Mouse (Mus musculus): ENCODE results near the gene Lcn3. TPM values are rescaled to one million over a fixed set of nuclear protein-coding genes. Genes with fewer than 3 reads are reported as not detected.
"Not testable (repeated sequence)": the region's sequence is repeated elsewhere in the genome, so short reads cannot be mapped to it uniquely, and the experiment has no call there.

The Lcn3 gene
- polyA plus RNA-seq, 1 experiment from 2014 or later = not detected

GRCm38 (mm10) chr2:25785573-25786322, 20.4 kb downstream of the Lcn3 start:
- H3K27ac ChIP-seq = no peak overlapping the region
- H3K36me3 ChIP-seq (ENCODE audit: inconsistent target) = no peaks in the 10 kb centered on the region
- H3K79me2 ChIP-seq (ENCODE audit: inconsistent target) = no peaks in the 10 kb centered on the region
- 87% methylated on average over 5 of the region's 5 CpGs for WGBS (ENCODE audit: missing documents)
- no peak overlapping the region for H3K4me3 ChIP-seq (ENCODE audit: inconsistent target)

DNA sequence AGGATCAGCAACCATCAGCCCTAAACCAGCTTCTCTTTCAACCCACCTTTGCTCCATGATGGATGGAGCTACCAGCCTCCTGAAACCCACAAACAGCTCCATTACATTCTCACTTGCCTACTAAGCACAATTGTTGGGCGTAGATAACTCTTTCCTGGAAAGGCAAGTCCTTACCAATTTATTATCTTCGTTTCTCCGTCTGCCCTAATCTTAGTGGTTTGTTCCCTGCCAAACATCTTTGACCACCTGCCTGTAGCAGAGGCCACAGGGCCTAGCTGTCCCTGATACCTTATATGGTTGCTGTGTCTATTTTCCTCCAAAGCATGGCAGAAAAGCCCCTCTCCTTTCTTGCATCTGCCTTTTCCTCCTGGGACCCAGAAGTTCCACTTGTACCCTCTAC, 23.7 kb downstream of the Lcn3 start:
- WGBS (ENCODE audit: missing documents) = 78% methylated on average over 3 of the region's 3 CpGs
- Histone ChIP-seq H3K27ac (no peak overlapping the region), H3K79me2 (ENCODE audit: inconsistent target) (no peaks in the 10 kb centered on the region), H3K4me3 (ENCODE audit: inconsistent target) (no peak overlapping the region), H3K36me3 (ENCODE audit: inconsistent target) (no peaks in the 10 kb centered on the region)

- no peaks in the 10 kb centered on the region for H3K36me3 ChIP-seq (ENCODE audit: inconsistent target)
- no peaks in the 10 kb centered on the region for H3K79me2 ChIP-seq (ENCODE audit: inconsistent target)
- H3K27ac ChIP-seq = no peak overlapping the region
- 71% methylated on average over 2 of the region's 2 CpGs for WGBS (ENCODE audit: missing documents)
- no peak overlapping the region for H3K4me3 ChIP-seq (ENCODE audit: inconsistent target)
These were observed 32.3 kb downstream of the Lcn3 start for GRCm38 (mm10) chr2:25797635-25798034.

- no peak overlapping the region for H3K27ac ChIP-seq
- H3K4me3 ChIP-seq (ENCODE audit: inconsistent target) = no peak overlapping the region
- WGBS (ENCODE audit: missing documents) = 57% methylated on average over 5 of the region's 5 CpGs
- H3K79me2 ChIP-seq (ENCODE audit: inconsistent target) = no peaks in the 10 kb centered on the region
- no peaks in the 10 kb centered on the region for H3K36me3 ChIP-seq (ENCODE audit: inconsistent target)
These were observed 32.7 kb downstream of the Lcn3 start for GRCm38 (mm10) chr2:25798065-25798464.

- WGBS (ENCODE audit: missing documents) = 70% methylated on average over 2 of the region's 2 CpGs
- Histone ChIP-seq H3K79me2 (ENCODE audit: inconsistent target) (no peaks in the 10 kb centered on the region), H3K36me3 (ENCODE audit: inconsistent target) (no peaks in the 10 kb centered on the region), H3K4me3 (ENCODE audit: inconsistent target) (no peak overlapping the region), H3K27ac (no peak overlapping the region)
These were observed 46.3 kb downstream of the Lcn3 start for GRCm38 (mm10) chr2:25811711-25812110.

DNA sequence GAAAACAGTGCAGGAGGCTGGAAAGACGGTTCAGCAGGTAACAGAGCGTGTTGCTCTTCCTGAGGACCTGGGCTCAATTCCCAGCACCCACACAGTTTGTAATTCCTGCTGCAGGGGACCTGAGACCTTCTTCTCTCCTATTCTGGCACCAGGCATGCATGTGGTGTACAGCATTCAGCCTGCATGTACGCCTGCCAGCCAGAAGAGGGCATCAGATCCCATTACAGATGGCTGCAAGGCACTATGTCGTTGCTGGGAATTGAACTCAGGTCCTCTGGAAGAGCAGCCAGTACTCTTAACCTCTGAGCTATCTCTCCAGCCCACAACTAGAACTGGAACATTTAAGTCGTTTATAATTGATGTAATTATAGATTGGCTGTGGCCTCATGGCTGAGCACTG, 48.0 kb downstream of the Lcn3 start:
- Histone ChIP-seq H3K4me3 (ENCODE audit: inconsistent target) (no peak overlapping the region), H3K27ac (no peak overlapping the region), H3K79me2 (ENCODE audit: inconsistent target) (no peaks in the 10 kb centered on the region), H3K36me3 (ENCODE audit: inconsistent target) (no peaks in the 10 kb centered on the region)
- 85% methylated on average over 5 of the region's 5 CpGs for WGBS (ENCODE audit: missing documents)

DNA sequence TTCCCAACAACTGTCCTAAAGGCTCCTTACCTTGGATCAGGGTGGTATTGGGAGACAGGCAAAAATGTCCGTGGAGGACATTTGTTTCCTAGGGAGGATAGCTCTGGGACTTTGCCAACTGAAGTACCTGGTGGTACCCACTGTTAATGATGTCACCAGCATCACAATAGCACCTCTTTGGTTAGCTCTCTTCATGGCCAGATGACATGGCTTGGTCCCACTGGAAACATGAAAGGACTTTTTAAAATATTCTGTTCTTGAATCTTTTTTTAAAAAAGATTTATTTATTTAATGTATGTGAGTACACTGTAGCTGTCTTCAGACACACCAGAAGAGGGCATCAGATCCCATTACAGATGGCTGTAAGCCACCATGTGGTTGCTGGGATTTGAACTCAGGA, 50.4 kb downstream of the Lcn3 start, which contains the start of gene Glt6d1:
Gene Glt6d1 (minus strand): TSS at position 101 of the 400 bp plus-strand sequence.
- 93% methylated on average over 1 of the region's 1 CpGs for WGBS (ENCODE audit: missing documents)
- not testable (repeated sequence) for H3K79me2 ChIP-seq (ENCODE audit: inconsistent target); H3K36me3 ChIP-seq (ENCODE audit: inconsistent target); H3K4me3 ChIP-seq (ENCODE audit: inconsistent target); H3K27ac ChIP-seq

Other genes starting within 250 kb of the Lcn3 start
- gene Traf2, start 218.6 kb upstream of the Lcn3 start, polyA plus RNA-seq (2018) = 6.2 to 13.5 TPM (median 12.4 TPM) in 3 replicates
- 258 to 279 TPM (median 262 TPM) in 3 replicates for gene Edf1, start 207.7 kb upstream of the Lcn3 start, polyA plus RNA-seq (2018)
- 0.04 to 0.60 TPM (median 0.15 TPM) in 3 replicates for gene Mamdc4, start 190.7 kb upstream of the Lcn3 start, polyA plus RNA-seq (2018)
- gene Phpt1, start 190.3 kb upstream of the Lcn3 start, polyA plus RNA-seq (2018) = 9.0 to 13.7 TPM (median 13.0 TPM) in 3 replicates
- 0.07 to 0.50 TPM (median 0.26 TPM) in 3 replicates for gene Ajm1, start 183.8 kb upstream of the Lcn3 start, polyA plus RNA-seq (2018)
- 48.4 to 64.3 TPM (median 52.1 TPM) in 3 replicates for gene Rabl6, start 157.0 kb upstream of the Lcn3 start, polyA plus RNA-seq (2018)
- not detected in 3 replicates for gene Ccdc183, start 147.9 kb upstream of the Lcn3 start, polyA plus RNA-seq (2018)
- gene Tmem141, start 143.6 kb upstream of the Lcn3 start, polyA plus RNA-seq (2018) = 22.2 to 28.7 TPM (median 23.3 TPM) in 3 replicates
- 12.7 to 19.5 TPM (median 16.6 TPM) in 3 replicates for gene Fcna, start 137.5 kb upstream of the Lcn3 start, polyA plus RNA-seq (2018)
- not detected in 3 replicates for gene Lcn8, start 112.4 kb upstream of the Lcn3 start, polyA plus RNA-seq (2018)
- not detected in 3 replicates for gene Lcn5, start 107.6 kb upstream of the Lcn3 start, polyA plus RNA-seq (2018)
- not detected in 3 replicates for gene Lcn6, start 88.8 kb upstream of the Lcn3 start, polyA plus RNA-seq (2018)
- gene Lcn10, start 82.8 kb upstream of the Lcn3 start, polyA plus RNA-seq (2018) = not detected in 3 replicates
- not detected in 3 replicates for gene Obp2a, start 65.5 kb upstream of the Lcn3 start, polyA plus RNA-seq (2018)
- gene Bmyc, start 58.8 kb upstream of the Lcn3 start, polyA plus RNA-seq (2018) = 8.6 to 19.6 TPM (median 15.7 TPM) in 3 replicates
- gene Obp2b, start 28.6 kb upstream of the Lcn3 start, polyA plus RNA-seq (2018) = not detected in 3 replicates
- not detected in 3 replicates for gene Lcn11, start 11.4 kb downstream of the Lcn3 start, polyA plus RNA-seq (2018)
- not detected in 3 replicates for gene Gm13539, start 16.7 kb downstream of the Lcn3 start, polyA plus RNA-seq (2018)
- gene Glt6d1, start 50.3 kb downstream of the Lcn3 start, polyA plus RNA-seq (2018) = not detected in 3 replicates
- not detected in 3 replicates for gene Lcn9, start 57.6 kb downstream of the Lcn3 start, polyA plus RNA-seq (2018)
- gene Sohlh1, start 81.7 kb downstream of the Lcn3 start, polyA plus RNA-seq (2018) = not detected in 3 replicates
- not detected in 3 replicates for gene Kcnt1, start 98.2 kb downstream of the Lcn3 start, polyA plus RNA-seq (2018)
- gene Camsap1, start 217.7 kb downstream of the Lcn3 start, polyA plus RNA-seq (2018) = 4.0 to 19.1 TPM (median 6.9 TPM) in 3 replicates